Mouse (Mus musculus): ENCODE measurements around the gene Htr7. TPM values are rescaled to one million over a fixed set of nuclear protein-coding genes. Genes with fewer than 3 reads are reported as not detected.

Gene Htr7
- polyA plus RNA-seq (2012), result 0.09 TPM in 1 of 2 replicates, not detected in the other

GRCm38 (mm10) chr19:36057231-36057811 lies at the start of gene Htr7:
Gene Htr7 (minus strand): TSS chr19:36057507.

DNA sequence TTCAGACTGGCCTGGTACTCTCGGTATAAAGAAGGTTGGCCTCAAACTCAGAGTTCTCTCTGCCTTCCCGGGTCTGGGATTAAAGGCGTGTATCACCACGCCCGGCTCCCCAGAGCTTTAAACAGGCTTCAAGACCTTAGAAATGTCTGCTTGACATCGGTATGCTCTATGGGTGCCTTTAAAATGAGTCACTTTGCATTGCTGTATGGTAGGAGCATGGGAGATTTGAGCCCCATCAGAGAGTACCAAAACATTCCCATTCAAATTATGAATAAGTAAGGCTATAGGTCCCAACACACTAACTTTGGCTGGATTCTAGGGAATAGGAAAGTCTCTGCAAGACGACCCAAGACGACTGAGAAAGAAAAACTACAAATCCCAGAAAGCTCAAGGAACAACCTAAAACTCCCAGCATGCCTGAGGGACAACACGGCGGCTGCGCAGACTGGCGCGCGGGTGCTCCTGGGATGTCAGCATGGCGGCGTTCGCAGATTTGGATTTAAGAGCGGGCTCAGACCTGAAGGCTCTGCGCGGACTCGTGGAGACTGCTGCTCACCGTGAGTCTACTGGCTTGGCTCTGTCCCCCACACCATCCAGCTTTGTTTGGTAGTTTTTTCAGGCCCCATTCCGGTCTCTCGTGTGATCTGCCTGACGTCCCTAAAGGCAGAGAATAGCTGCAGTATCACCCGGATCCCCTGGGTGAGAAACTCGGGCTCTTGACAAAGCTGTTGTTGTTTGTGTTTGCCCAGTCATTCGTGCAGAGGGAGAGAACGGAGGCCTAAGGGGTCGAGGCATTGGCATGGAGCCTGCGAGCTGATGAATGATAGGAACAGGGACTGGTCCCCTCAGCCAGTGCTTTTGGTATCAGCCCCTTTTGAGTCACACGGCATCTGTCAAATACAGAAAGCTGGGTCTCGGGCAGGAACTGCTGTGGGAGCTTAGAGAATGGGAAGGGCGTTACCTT lies 26.2 kb upstream of the Htr7 start, which contains the start of gene Rpp30:
Gene Rpp30, plus strand, starts transcription at position 455 of the 964 bp plus-strand sequence.

Other genes starting within 250 kb of the Htr7 start
- 2.7 and 4.6 TPM in 2 replicates for gene Rpp30, start 26.2 kb upstream of the Htr7 start, polyA plus RNA-seq (2012)
- not detected in 2 replicates for gene Ankrd1, start 62.6 kb upstream of the Htr7 start, polyA plus RNA-seq (2012)

Measured in megakaryocyte-erythroid progenitor cell, adult 5 weeks (primary cell).